Mouse (Mus musculus): ENCODE measurements around the gene Lrg1. TPM values are rescaled to one million over a fixed set of nuclear protein-coding genes. Genes with fewer than 3 reads are reported as not detected.
"Not testable (repeated sequence)": the region's sequence is repeated elsewhere in the genome, so short reads cannot be mapped to it uniquely, and the experiment has no call there.

Gene Lrg1
- total RNA-seq, 2 experiments from 2014 or later, result 17.6 to 23.9 TPM

- no peak for ATAC-seq (ENCODE audit: poor library complexity, severe bottlenecking)
Measured at GRCm38 (mm10) chr17:56111021-56111420, 10.8 kb downstream of the Lrg1 start.

GRCm38 (mm10) chr17:56110571-56110970, 11.2 kb downstream of the Lrg1 start:
- ATAC-seq (ENCODE audit: poor library complexity, severe bottlenecking), result no peak

- ATAC-seq (ENCODE audit: poor library complexity, severe bottlenecking), result no peak
Measured at GRCm38 (mm10) chr17:56109219-56110051, 12.4 kb downstream of the Lrg1 start, which contains the start of gene Plin4. Plin4 (minus strand) TSS chr17:56109803.

- ATAC-seq (ENCODE audit: poor library complexity, severe bottlenecking), result no peak
Measured at GRCm38 (mm10) chr17:56108334-56109044, 13.3 kb downstream of the Lrg1 start.

- no peak for ATAC-seq (ENCODE audit: poor library complexity, severe bottlenecking)
Measured at GRCm38 (mm10) chr17:56107736-56108135, 14.1 kb downstream of the Lrg1 start.

GRCm38 (mm10) chr17:56106981-56107380, 14.8 kb downstream of the Lrg1 start:
- no peak for ATAC-seq (ENCODE audit: poor library complexity, severe bottlenecking)

- ATAC-seq (ENCODE audit: poor library complexity, severe bottlenecking), result not testable (repeated sequence)
Measured at GRCm38 (mm10) chr17:56106436-56106835, 15.4 kb downstream of the Lrg1 start.

- ATAC-seq (ENCODE audit: poor library complexity, severe bottlenecking), result not testable (repeated sequence)
Measured at GRCm38 (mm10) chr17:56104821-56105220, 17.0 kb downstream of the Lrg1 start.

GRCm38 (mm10) chr17:56103465-56104285, 18.1 kb downstream of the Lrg1 start:
- no peak for ATAC-seq (ENCODE audit: poor library complexity, severe bottlenecking)

- ATAC-seq (ENCODE audit: poor library complexity, severe bottlenecking), result no peak
Measured at GRCm38 (mm10) chr17:56102927-56103326, 18.9 kb downstream of the Lrg1 start.

GRCm38 (mm10) chr17:56102158-56102557, 19.6 kb downstream of the Lrg1 start:
- ATAC-seq (ENCODE audit: poor library complexity, severe bottlenecking), result no peak

GRCm38 (mm10) chr17:56100811-56101210, 21.0 kb downstream of the Lrg1 start:
- no peak for ATAC-seq (ENCODE audit: poor library complexity, severe bottlenecking)

GRCm38 (mm10) chr17:56098711-56099572, 22.9 kb downstream of the Lrg1 start:
- ATAC-seq (ENCODE audit: poor library complexity, severe bottlenecking), result no peak

- no peak for ATAC-seq (ENCODE audit: poor library complexity, severe bottlenecking)
Measured at GRCm38 (mm10) chr17:56098180-56098579, 23.6 kb downstream of the Lrg1 start.

GRCm38 (mm10) chr17:56096883-56097282, 24.9 kb downstream of the Lrg1 start:
- ATAC-seq (ENCODE audit: poor library complexity, severe bottlenecking), result no peak

- no peak for ATAC-seq (ENCODE audit: poor library complexity, severe bottlenecking)
Measured at GRCm38 (mm10) chr17:56092794-56093193, 29.0 kb downstream of the Lrg1 start.

- ATAC-seq (ENCODE audit: poor library complexity, severe bottlenecking), result no peak
Measured at GRCm38 (mm10) chr17:56092312-56092711, 29.5 kb downstream of the Lrg1 start.

- no peak for ATAC-seq (ENCODE audit: poor library complexity, severe bottlenecking)
Measured at GRCm38 (mm10) chr17:56080781-56081585, 40.8 kb downstream of the Lrg1 start.

- no peak for ATAC-seq (ENCODE audit: poor library complexity, severe bottlenecking)
Measured at GRCm38 (mm10) chr17:56079921-56080320, 41.9 kb downstream of the Lrg1 start.

Data from megakaryocyte, adult 5-6 weeks (primary cell).